Mouse (Mus musculus): ENCODE data around the gene Grm5. TPM values are rescaled to one million over a fixed set of nuclear protein-coding genes. Genes with fewer than 3 reads are reported as not detected.

Grm5 gene
- total and polyA plus RNA-seq, 2 experiments from 2014 or later, result 57.9 to 179 TPM

DNA sequence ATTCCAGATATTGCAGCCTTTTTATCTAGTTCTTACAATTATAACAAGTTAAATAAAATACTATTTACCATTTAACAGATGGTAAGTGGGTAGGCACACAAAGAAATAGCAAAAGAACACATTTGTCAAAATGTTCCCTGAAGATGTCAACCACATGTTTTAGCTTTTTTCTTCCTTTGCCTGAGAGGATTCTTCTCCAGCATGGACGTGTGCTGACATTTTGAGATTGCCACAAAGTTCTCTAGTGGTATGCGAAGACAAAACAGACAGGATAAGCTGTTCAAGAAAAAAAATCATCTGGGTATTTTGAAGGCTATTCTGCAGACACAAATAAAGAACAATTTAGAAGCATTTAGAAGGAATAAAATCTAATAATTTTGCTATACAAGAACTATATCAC is 42.3 kb downstream of the Grm5 start:
- TF ChIP-seq CTCF (IDR thresholded peaks at IDR 0.05; ENCODE audit: low read depth), result no peak
- 63% methylated on average over 2 of the region's 2 CpGs for WGBS
- no peak overlapping the region for H3K27ac ChIP-seq
- H3K4me2 ChIP-seq (ENCODE audit: low read depth, low read length), result no peak overlapping the region
- DNase-seq (ENCODE audit: low spot score) (no peak), ATAC-seq (no peak)
- H3K36me3 ChIP-seq (ENCODE audit: insufficient read depth, low read length), result no peaks in the 10 kb centered on the region
- no peaks in the 10 kb centered on the region for H3K9me3 ChIP-seq (ENCODE audit: low read length)
- no peak overlapping the region for H3K9ac ChIP-seq (replicated peaks; ENCODE audit: low read length)
- no peaks in the 10 kb centered on the region for H3K4me1 ChIP-seq (ENCODE audit: insufficient read depth, low read length)
- H3K4me3 ChIP-seq (ENCODE audit: low read length), result no peak overlapping the region
- no peaks in the 10 kb centered on the region for H3K27me3 ChIP-seq (ENCODE audit: insufficient read depth, low read length)

- no peaks in the 10 kb centered on the region for H3K4me1 ChIP-seq (ENCODE audit: insufficient read depth, low read length)
- 19% methylated on average over 1 of the region's 1 CpGs for WGBS
- ATAC-seq (no peak), DNase-seq (ENCODE audit: low spot score) (no peak)
- H3K9ac ChIP-seq (replicated peaks; ENCODE audit: low read length), result no peak overlapping the region
- H3K36me3 ChIP-seq (ENCODE audit: insufficient read depth, low read length), result no peaks in the 10 kb centered on the region
- H3K9me3 ChIP-seq (ENCODE audit: low read length), result no peaks in the 10 kb centered on the region
- no peak overlapping the region for H3K4me2 ChIP-seq (ENCODE audit: low read depth, low read length)
- no peak overlapping the region for H3K27ac ChIP-seq
- no peak overlapping the region for H3K4me3 ChIP-seq (ENCODE audit: low read length)
- H3K27me3 ChIP-seq (ENCODE audit: insufficient read depth, low read length), result no peaks in the 10 kb centered on the region
- no peak for TF ChIP-seq CTCF (IDR thresholded peaks at IDR 0.05; ENCODE audit: low read depth)
Measured at GRCm38 (mm10) chr7:87635530-87635929, 51.6 kb downstream of the Grm5 start.

GRCm38 (mm10) chr7:87650610-87651009 is 66.6 kb downstream of the Grm5 start:
- ATAC-seq, result no peak
- no peak overlapping the region for H3K27ac ChIP-seq
- H3K27me3 ChIP-seq (ENCODE audit: insufficient read depth, low read length), result no peaks in the 10 kb centered on the region
- WGBS, result 88% methylated on average over 3 of the region's 3 CpGs
- no peaks in the 10 kb centered on the region for H3K9me3 ChIP-seq (ENCODE audit: low read length)
- H3K9ac ChIP-seq (replicated peaks; ENCODE audit: low read length), result no peak overlapping the region
- DNase-seq (ENCODE audit: low spot score), result no peak
- no peaks in the 10 kb centered on the region for H3K36me3 ChIP-seq (ENCODE audit: insufficient read depth, low read length)
- H3K4me2 ChIP-seq (ENCODE audit: low read depth, low read length), result no peak overlapping the region
- TF ChIP-seq CTCF (IDR thresholded peaks at IDR 0.05; ENCODE audit: low read depth), result no peak
- H3K4me3 ChIP-seq (ENCODE audit: low read length), result no peak overlapping the region
- no peaks in the 10 kb centered on the region for H3K4me1 ChIP-seq (ENCODE audit: insufficient read depth, low read length)

DNA sequence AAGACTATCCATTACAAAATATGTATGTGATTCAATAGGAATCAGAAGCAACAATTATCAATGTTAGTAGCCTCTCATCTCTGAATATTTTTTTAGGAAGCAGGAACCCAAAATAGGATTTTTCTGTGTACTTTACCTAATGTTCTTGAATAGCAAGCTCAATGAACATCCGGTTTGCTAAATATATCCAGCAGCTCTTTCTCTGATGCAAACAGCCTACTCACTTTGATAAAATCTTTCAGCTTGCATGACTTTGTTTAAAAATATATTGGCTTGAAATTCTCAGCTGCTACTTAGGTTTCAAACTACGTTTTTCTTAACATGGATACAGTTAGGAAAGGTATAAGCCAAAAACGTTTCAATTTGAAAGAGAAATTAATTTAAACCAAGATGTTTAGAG is 77.8 kb downstream of the Grm5 start:
- Histone ChIP-seq H3K27ac (no peak overlapping the region), H3K4me3 (ENCODE audit: low read length) (no peak overlapping the region), H3K4me1 (ENCODE audit: insufficient read depth, low read length) (no peaks in the 10 kb centered on the region), H3K36me3 (ENCODE audit: insufficient read depth, low read length) (no peaks in the 10 kb centered on the region), H3K4me2 (ENCODE audit: low read depth, low read length) (no peak overlapping the region), H3K9ac (replicated peaks; ENCODE audit: low read length) (no peak overlapping the region), H3K9me3 (ENCODE audit: low read length) (no peaks in the 10 kb centered on the region), H3K27me3 (ENCODE audit: insufficient read depth, low read length) (no peaks in the 10 kb centered on the region)
- TF ChIP-seq CTCF (IDR thresholded peaks at IDR 0.05; ENCODE audit: low read depth), result no peak
- 60% methylated on average over 3 of the region's 3 CpGs for WGBS
- ATAC-seq (no peak), DNase-seq (ENCODE audit: low spot score) (no peak)

- H3K4me2 ChIP-seq (ENCODE audit: low read depth, low read length), result no peak overlapping the region
- H3K36me3 ChIP-seq (ENCODE audit: insufficient read depth, low read length), result no peaks in the 10 kb centered on the region
- no peaks in the 10 kb centered on the region for H3K4me1 ChIP-seq (ENCODE audit: insufficient read depth, low read length)
- no peaks in the 10 kb centered on the region for H3K9me3 ChIP-seq (ENCODE audit: low read length)
- ATAC-seq, result no peak
- WGBS, result 62% methylated on average over 2 of the region's 2 CpGs
- H3K4me3 ChIP-seq (ENCODE audit: low read length), result no peak overlapping the region
- no peak overlapping the region for H3K9ac ChIP-seq (replicated peaks; ENCODE audit: low read length)
- no peaks in the 10 kb centered on the region for H3K27me3 ChIP-seq (ENCODE audit: insufficient read depth, low read length)
- no peak overlapping the region for H3K27ac ChIP-seq
- peak; percentile 40 for DNase-seq (ENCODE audit: low spot score)
- no peak for TF ChIP-seq CTCF (IDR thresholded peaks at IDR 0.05; ENCODE audit: low read depth)
Measured at GRCm38 (mm10) chr7:87664041-87664440, 80.1 kb downstream of the Grm5 start.

- Histone ChIP-seq H3K4me3 (ENCODE audit: low read length) (no peak overlapping the region), H3K27me3 (ENCODE audit: insufficient read depth, low read length) (no peaks in the 10 kb centered on the region), H3K4me1 (ENCODE audit: insufficient read depth, low read length) (no peaks in the 10 kb centered on the region), H3K9ac (replicated peaks; ENCODE audit: low read length) (no peak overlapping the region), H3K27ac (no peak overlapping the region), H3K4me2 (ENCODE audit: low read depth, low read length) (no peak overlapping the region), H3K9me3 (ENCODE audit: low read length) (no peaks in the 10 kb centered on the region), H3K36me3 (ENCODE audit: insufficient read depth, low read length) (no peaks in the 10 kb centered on the region)
- WGBS, result 64% methylated on average over 1 of the region's 1 CpGs
- peak; percentile 6 for DNase-seq (ENCODE audit: low spot score)
- TF ChIP-seq CTCF (IDR thresholded peaks at IDR 0.05; ENCODE audit: low read depth), result no peak
- no peak for ATAC-seq
Measured at GRCm38 (mm10) chr7:87716393-87716792, 132.4 kb downstream of the Grm5 start.

DNA sequence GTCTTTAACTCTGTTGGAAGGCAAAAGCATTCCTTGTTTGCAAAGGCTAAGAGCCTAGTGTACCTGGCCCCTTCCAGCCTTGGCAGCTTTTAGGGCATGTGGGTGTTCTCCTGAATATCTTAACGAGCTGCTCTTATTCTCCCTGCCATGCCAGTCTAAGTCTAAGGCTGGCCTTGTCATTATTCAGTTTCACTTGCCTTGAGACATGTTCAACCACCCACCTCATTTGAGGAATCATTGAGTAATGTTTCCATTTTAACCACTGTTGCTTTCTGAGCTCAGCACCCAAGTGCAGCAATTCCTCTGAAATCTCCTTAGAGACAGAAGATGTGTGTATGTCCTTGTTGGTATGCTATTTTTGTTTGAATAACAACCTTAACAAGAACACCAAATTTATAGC is 134.7 kb downstream of the Grm5 start:
- Histone ChIP-seq H3K4me3 (ENCODE audit: low read length) (no peak overlapping the region), H3K4me2 (ENCODE audit: low read depth, low read length) (no peak overlapping the region), H3K27me3 (ENCODE audit: insufficient read depth, low read length) (no peaks in the 10 kb centered on the region), H3K36me3 (ENCODE audit: insufficient read depth, low read length) (no peaks in the 10 kb centered on the region), H3K27ac (no peak overlapping the region), H3K9me3 (ENCODE audit: low read length) (no peaks in the 10 kb centered on the region), H3K9ac (replicated peaks; ENCODE audit: low read length) (no peak overlapping the region), H3K4me1 (ENCODE audit: insufficient read depth, low read length) (no peaks in the 10 kb centered on the region)
- TF ChIP-seq CTCF (IDR thresholded peaks at IDR 0.05; ENCODE audit: low read depth), result no peak
- 76% methylated on average over 1 of the region's 1 CpGs for WGBS
- no peak for ATAC-seq
- DNase-seq (ENCODE audit: low spot score), result no peak
